Mouse (Mus musculus) ES-E14 (cell line): Measurements from ENCODE around the gene Pdcd4. TPM values are rescaled to one million over a fixed set of nuclear protein-coding genes. Genes with fewer than 3 reads are reported as not detected.
A peak's percentile ranks its signal among the peaks of the same experiment; 100 is the strongest.

Source experiments
- DNase-seq: peaks from one replicate; pipeline ENCODE4 v3.0.0-alpha.2; 2013; ENCODE audit warnings: low read depth, low spot score
- H3K27ac ChIP-seq: 2 replicates; pipeline ENCODE4 v1.5.1; 2012; ENCODE audit warnings: low read depth, mild to moderate bottlenecking, low read length, moderate library complexity, mixed read lengths; ENCODE audit not compliant: poor library complexity, insufficient read depth, severe bottlenecking
- H3K36me3 ChIP-seq: 2 replicates; pipeline ENCODE4 v1.6.1; 2012; ENCODE audit warnings: mild to moderate bottlenecking, low read length, moderate library complexity, mixed read lengths; ENCODE audit not compliant: control insufficient read depth, poor library complexity, insufficient read depth, severe bottlenecking
- H3K4me1 ChIP-seq, 2 experiments: fragments of 150-350 bp in 1 of 2; sonication (generic) in 1 of 2; 2 replicates each; pipeline ENCODE4 v1.6.1; 2012; ENCODE audit warnings: low read length in 2 of 2, mild to moderate bottlenecking in 1 of 2, mixed read lengths in 1 of 2; ENCODE audit not compliant: control insufficient read depth in 2 of 2, insufficient read depth in 2 of 2, poor library complexity in 1 of 2
- H3K4me3 ChIP-seq, 2 experiments: fragments of 150-350 bp in 1 of 2; sonication (generic) in 1 of 2; 2 replicates each; pipeline ENCODE4 v1.5.1; 2012; ENCODE audit warnings: low read length in 2 of 2, low read depth in 1 of 2, mild to moderate bottlenecking in 1 of 2, mixed read lengths in 1 of 2; ENCODE audit not compliant: insufficient read depth in 1 of 2, poor library complexity in 1 of 2, severe bottlenecking in 1 of 2
- H3K9ac ChIP-seq: 2 replicates; pipeline ENCODE4 v1.6.1; 2012; ENCODE audit warnings: low read depth, mild to moderate bottlenecking, low read length, mixed read lengths; ENCODE audit not compliant: poor library complexity, insufficient read depth, severe bottlenecking
- H3K9me3 ChIP-seq: fragments of 150-350 bp; sonication (generic); 2 replicates; pipeline ENCODE4 v1.6.1; 2012; ENCODE audit warnings: low read depth, mild to moderate bottlenecking, low read length; ENCODE audit not compliant: control insufficient read depth, insufficient read depth
- CHD2 ChIP-seq: IDR thresholded peaks from 2 replicates; pipeline ENCODE4 v1.6.1; 2014; ENCODE audit warnings: mild to moderate bottlenecking, low read depth, low read length, inconsistent platforms
- HCFC1 ChIP-seq: IDR thresholded peaks from 2 replicates; pipeline ENCODE4 v1.6.1; 2012; ENCODE audit warnings: low read length, inconsistent platforms, borderline replicate concordance; ENCODE audit not compliant: insufficient read depth
- MAFK ChIP-seq: IDR thresholded peaks from 2 replicates; pipeline ENCODE4 v1.6.1; 2014; ENCODE audit warnings: mild to moderate bottlenecking, low read depth, low read length, inconsistent platforms; ENCODE audit not compliant: insufficient read depth
- ZC3H11A ChIP-seq: IDR thresholded peaks from 2 replicates; pipeline ENCODE4 v1.6.1; 2012; ENCODE audit warnings: low read depth, mild to moderate bottlenecking, inconsistent platforms, low read length, borderline replicate concordance
- ZNF384 ChIP-seq: IDR thresholded peaks from 2 replicates; pipeline ENCODE4 v1.6.1; 2012; ENCODE audit warnings: low read depth, low read length, inconsistent platforms
- in situ Hi-C, 2 experiments: fragments of 600-800 bp; cut with MboI; formaldehyde crosslinking; loops; one replicate each; pipeline ENCODE4 v1.15.1; 2025; ENCODE audit warnings: low sequenced_read_pairs in 2 of 2, inconsistent platforms in 1 of 2; ENCODE audit not compliant: unreplicated experiment in 2 of 2
- total RNA-seq: library from RNA; depleted of rRNA; stranded (reverse); fragments of 300-350 nt; gene quantifications from 2 replicates; pipeline ENCODE4 v1.2.3, GENCODE M21; 2012

The Pdcd4 gene
- total RNA-seq, 1 experiment = 13.4 TPM

DNA sequence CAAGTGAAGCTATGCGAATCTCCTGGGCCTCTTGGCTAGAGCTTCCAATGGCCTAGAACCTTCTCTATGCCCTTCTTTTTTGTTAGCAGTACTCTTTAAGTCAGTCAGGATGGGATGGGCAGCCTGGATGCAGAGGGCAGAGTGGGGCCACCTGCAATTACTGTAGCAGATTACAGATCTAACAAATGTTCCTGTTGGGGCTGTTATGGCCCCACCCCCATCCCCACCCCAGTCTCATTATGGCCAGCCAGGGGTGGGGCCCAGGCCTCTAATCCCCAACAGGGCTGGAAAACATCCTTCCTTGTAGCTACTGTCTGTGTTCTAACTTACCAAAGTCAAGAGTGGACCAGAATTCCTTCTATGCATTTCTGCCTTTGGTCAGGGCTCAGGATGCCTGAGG lies 23.2 kb upstream of the Pdcd4 start:
- no peaks in the 10 kb centered on the region for H3K4me1 ChIP-seq
- no peak overlapping the region for H3K27ac ChIP-seq
- H3K4me3 ChIP-seq = no peak overlapping the region
- no peak for DNase-seq
- H3K9me3 ChIP-seq = no peaks in the 10 kb centered on the region
- no peak overlapping the region for H3K9ac ChIP-seq
- no peaks in the 10 kb centered on the region for H3K36me3 ChIP-seq
- TF ChIP-seq ZC3H11A (no peak), MAFK (no peak), ZNF384 (no peak), CHD2 (no peak), HCFC1 (no peak)
- in situ Hi-C loops = no loop called here

GRCm38 (mm10) chr19:53869427-53870385 lies 22.3 kb upstream of the Pdcd4 start:
- Histone ChIP-seq H3K4me1 (no peaks in the 10 kb centered on the region), H3K9me3 (no peaks in the 10 kb centered on the region), H3K27ac (no peak overlapping the region), H3K36me3 (no peaks in the 10 kb centered on the region), H3K4me3 (no peak overlapping the region), H3K9ac (no peak overlapping the region)
- in situ Hi-C loops = no loop called here
- TF ChIP-seq CHD2 (no peak), ZNF384 (no peak), ZC3H11A (no peak), HCFC1 (no peak), MAFK (no peak)
- DNase-seq = no peak

GRCm38 (mm10) chr19:53870568-53870967 lies 21.5 kb upstream of the Pdcd4 start:
- H3K36me3 ChIP-seq = no peaks in the 10 kb centered on the region
- in situ Hi-C loops = no loop called here
- H3K4me1 ChIP-seq = no peaks in the 10 kb centered on the region
- no peaks in the 10 kb centered on the region for H3K9me3 ChIP-seq
- peak overlapping the region; percentile 10; the same call in 1 of the 2 replicates for H3K27ac ChIP-seq
- no peak overlapping the region for H3K4me3 ChIP-seq
- H3K9ac ChIP-seq = no peak overlapping the region
- no peak for TF ChIP-seq CHD2
- TF ChIP-seq MAFK = no peak
- no peak for TF ChIP-seq ZNF384
- TF ChIP-seq ZC3H11A = no peak
- no peak for TF ChIP-seq HCFC1
- DNase-seq = no peak

GRCm38 (mm10) chr19:53871502-53871901 lies 20.5 kb upstream of the Pdcd4 start:
- Histone ChIP-seq H3K36me3 (no peaks in the 10 kb centered on the region), H3K4me1 (no peaks in the 10 kb centered on the region), H3K27ac (no peak overlapping the region), H3K9me3 (no peaks in the 10 kb centered on the region), H3K4me3 (no peak overlapping the region), H3K9ac (no peak overlapping the region)
- TF ChIP-seq MAFK = no peak
- TF ChIP-seq ZC3H11A = no peak
- TF ChIP-seq CHD2 = no peak
- no peak for TF ChIP-seq HCFC1
- no peak for TF ChIP-seq ZNF384
- DNase-seq = no peak
- in situ Hi-C loops = no loop called here
